Mouse (Mus musculus) olfactory bulb, adult 2 months (tissue): ENCODE results near the gene Zfp106. TPM values are rescaled to one million over a fixed set of nuclear protein-coding genes. Genes with fewer than 3 reads are reported as not detected.

Source experiments
- H3K27ac ChIP-seq: fragments of 200-500 bp; 2 replicates; pipeline ENCODE4 v1.5.1; 2012; ENCODE audit warnings: low read depth, low read length; ENCODE audit not compliant: insufficient read depth
- H3K4me1 ChIP-seq: fragments of 200-500 bp; 2 replicates; pipeline ENCODE4 v1.6.1; 2012; ENCODE audit warnings: low read length; ENCODE audit not compliant: control insufficient read depth, insufficient read depth
- H3K4me3 ChIP-seq: fragments of 200-500 bp; 2 replicates; pipeline ENCODE4 v1.5.1; 2012; ENCODE audit warnings: mild to moderate bottlenecking, low read depth, low read length, moderate library complexity; ENCODE audit not compliant: insufficient read depth
- CTCF ChIP-seq: fragments of 200-500 bp; IDR thresholded peaks from 2 replicates; pipeline ENCODE4 v1.5.1; 2012; ENCODE audit warnings: low read depth, mild to moderate bottlenecking, low read length, moderate library complexity; ENCODE audit not compliant: insufficient read depth
- POLR2A ChIP-seq: fragments of 200-500 bp; IDR thresholded peaks from 2 replicates; pipeline ENCODE4 v1.6.1; 2012; ENCODE audit warnings: mild to moderate bottlenecking, low read depth, low read length, moderate library complexity; ENCODE audit not compliant: insufficient read depth
- WGBS: fragments of 180-500 bp; shearing (Covaris S2); methylation state at CpG from one replicate; pipeline ENCODE4 v1.1.7; 2018; 5-methylcytosine and 5-hydroxymethylcytosine counted together
- polyA plus RNA-seq: library from polyadenylated mRNA; stranded (reverse); fragments of >200 nt; gene quantifications from 2 replicates; pipeline ENCODE4 v1.2.4, GENCODE M21; 2012; ENCODE audit warnings: low replicate concordance; ENCODE audit not compliant: missing spikeins, insufficient read depth, insufficient read length

Gene Zfp106
- polyA plus RNA-seq, 1 experiment: 420 TPM

DNA sequence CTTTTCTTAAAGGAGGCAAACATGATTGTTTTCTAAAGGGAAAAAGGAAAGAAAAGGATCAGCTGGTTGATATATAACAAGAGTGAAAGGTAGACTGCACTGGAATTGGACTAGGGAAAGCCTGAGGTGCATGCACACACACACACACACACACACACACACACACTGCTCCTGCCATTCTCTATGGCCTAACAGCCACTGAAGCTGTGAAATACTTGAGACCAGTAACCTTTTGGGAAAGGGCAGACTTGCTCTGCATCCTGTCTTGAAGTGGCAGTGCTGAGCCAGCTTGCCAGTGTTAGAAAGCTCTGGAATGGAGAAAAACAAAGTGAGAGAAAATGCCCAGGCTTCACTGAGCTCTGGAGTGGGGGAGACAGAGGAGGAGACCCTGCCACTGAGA, 95.6 kb downstream of the Zfp106 start:
- Histone ChIP-seq H3K4me1 (no peaks in the 10 kb centered on the region), H3K27ac (no peak overlapping the region), H3K4me3 (no peak overlapping the region)
- TF ChIP-seq CTCF (no peak), POLR2A (no peak)

DNA sequence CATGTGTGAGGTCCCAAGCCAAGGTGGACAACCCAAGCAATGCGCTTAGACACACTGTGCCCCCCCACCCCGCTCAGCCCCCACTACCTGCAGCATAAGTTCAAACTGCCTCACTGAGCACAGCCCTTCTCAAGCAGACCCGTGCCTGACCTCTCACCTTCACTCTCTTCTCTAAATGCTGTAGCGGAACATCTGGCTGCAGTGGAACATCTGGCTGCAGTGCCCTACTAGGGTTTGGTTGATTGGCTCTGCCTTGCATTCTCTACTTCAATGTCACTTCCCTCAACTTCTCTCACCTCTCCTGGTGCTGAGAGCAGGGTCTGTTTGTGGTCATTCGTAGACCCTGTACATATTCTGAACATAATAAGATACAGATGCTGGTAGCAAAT, 98.3 kb downstream of the Zfp106 start:
- Histone ChIP-seq H3K4me3 (no peak overlapping the region), H3K4me1 (no peaks in the 10 kb centered on the region), H3K27ac (no peak overlapping the region)
- TF ChIP-seq POLR2A (no peak), CTCF (no peak)
- WGBS: 88% methylated on average over 5 of the region's 5 CpGs

DNA sequence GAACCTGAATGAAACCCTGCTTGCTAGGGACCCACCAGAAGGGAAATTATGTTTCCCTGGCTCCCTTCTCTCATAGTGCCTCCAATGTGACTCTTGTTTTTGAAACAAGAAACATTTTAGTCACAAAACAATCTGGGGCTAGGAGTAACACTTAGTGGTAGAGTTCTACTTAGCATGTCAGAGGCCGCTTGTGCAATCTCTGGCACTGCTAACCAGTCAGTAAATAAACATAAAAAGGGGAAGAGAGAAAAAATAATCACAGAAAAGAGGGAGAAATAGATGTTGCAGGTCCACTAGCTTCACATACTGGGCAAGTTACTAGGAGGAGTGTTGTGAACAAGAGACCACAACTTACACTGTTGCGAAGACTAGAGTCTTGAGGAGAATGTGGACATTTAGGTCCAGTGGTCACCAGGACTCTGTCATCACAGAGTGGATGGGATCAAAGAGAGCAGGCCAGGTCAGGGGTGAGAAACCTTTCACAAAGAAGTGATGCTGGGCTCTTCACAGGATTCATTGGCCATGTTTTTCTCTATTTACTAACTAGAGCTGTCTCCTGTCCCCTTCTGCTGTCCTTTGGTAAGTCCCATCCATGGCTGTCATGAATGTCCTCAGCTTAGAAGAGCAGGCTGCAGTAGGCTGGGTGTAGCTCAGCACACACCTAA, 98.8 kb downstream of the Zfp106 start:
- WGBS: 91% methylated on average over 2 of the region's 2 CpGs
- TF ChIP-seq POLR2A (no peak), CTCF (no peak)
- Histone ChIP-seq H3K4me1 (no peaks in the 10 kb centered on the region), H3K4me3 (no peak overlapping the region), H3K27ac (no peak overlapping the region)

DNA sequence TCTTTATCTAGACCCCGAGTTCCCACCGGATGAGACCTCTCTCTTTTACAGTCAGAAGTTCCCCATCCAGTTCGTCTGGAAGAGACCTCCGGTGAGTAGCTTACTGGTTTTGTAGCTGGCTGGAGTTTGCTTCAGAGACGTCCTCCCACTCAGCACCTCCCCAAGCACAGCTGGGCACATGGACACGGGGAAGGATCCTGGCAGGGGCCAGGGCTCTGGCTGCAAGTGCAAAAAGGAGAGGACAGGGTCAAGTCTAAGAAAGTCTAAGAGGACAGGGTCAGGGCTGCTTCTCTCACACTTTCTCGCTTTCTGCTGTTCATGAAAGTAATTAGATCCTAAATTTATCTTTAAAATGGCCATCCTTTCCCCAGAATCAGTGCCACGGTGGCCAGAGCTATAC, 99.6 kb downstream of the Zfp106 start:
- TF ChIP-seq CTCF (no peak), POLR2A (no peak)
- WGBS: 68% methylated on average over 8 of the region's 8 CpGs
- Histone ChIP-seq H3K27ac (no peak overlapping the region), H3K4me1 (no peaks in the 10 kb centered on the region), H3K4me3 (no peak overlapping the region)

DNA sequence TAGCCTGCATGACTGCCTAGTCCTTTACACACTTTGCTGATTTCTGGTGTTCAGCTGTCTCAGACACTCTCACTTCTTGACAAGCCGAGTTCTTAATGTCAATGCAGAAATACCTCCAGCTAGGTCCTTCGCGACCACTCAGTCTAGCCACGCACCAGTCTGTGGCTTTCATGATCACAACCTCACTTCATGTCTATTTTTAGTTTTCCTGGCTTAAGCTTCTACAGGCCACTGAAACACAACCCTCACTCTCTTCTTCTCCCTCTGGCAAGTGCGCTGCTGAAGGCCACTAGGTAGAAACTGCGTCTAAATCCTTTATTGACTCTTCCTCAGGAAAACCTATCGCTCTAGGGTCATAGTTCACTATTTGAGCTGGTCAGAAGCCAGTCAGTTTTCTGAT, 100.3 kb downstream of the Zfp106 start:
- 85% methylated on average over 7 of the region's 7 CpGs for WGBS
- no peak for TF ChIP-seq CTCF
- TF ChIP-seq POLR2A: no peak
- Histone ChIP-seq H3K4me1 (no peaks in the 10 kb centered on the region), H3K4me3 (no peak overlapping the region), H3K27ac (no peak overlapping the region)

DNA sequence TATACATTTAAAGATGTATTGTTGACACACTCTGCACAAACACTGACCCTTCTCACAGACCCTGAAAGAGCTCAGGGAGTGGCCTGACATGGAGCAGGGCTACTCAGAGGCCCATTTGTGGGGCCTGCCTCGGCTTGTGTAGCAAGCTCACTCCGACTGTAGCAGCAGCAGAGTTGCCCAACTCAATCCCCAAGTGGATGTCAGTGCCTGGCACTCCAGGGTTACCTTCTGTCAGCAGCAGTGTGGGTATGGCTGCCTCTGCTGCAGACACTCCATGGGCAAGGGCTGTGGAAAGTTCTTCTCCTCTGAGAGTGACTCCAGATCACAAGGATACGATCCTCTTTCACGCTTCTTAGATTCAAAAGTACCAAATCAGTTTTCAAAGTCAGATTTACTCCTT, 103.4 kb downstream of the Zfp106 start:
- H3K27ac ChIP-seq: no peak overlapping the region
- H3K4me3 ChIP-seq: no peak overlapping the region
- 85% methylated on average over 4 of the region's 4 CpGs for WGBS
- no peak for TF ChIP-seq POLR2A
- TF ChIP-seq CTCF: no peak
- no peaks in the 10 kb centered on the region for H3K4me1 ChIP-seq

Other genes starting within 250 kb of the Zfp106 start
- not detected in 2 replicates for gene Pla2g4f, start 249.7 kb downstream of the Zfp106 start, polyA plus RNA-seq
- 75.0 TPM in 1 of 2 replicates, not detected in the other for gene Vps39, start 210.7 kb downstream of the Zfp106 start, polyA plus RNA-seq
- gene Ganc, start 159.9 kb downstream of the Zfp106 start, polyA plus RNA-seq: 580 TPM in 1 of 2 replicates, not detected in the other
- not detected in 2 replicates for gene Tmem87a, start 159.7 kb downstream of the Zfp106 start, polyA plus RNA-seq
- not detected in 2 replicates for gene Capn3, start 107.8 kb downstream of the Zfp106 start, polyA plus RNA-seq
- not detected in 2 replicates for gene Snap23, start 3.8 kb upstream of the Zfp106 start, polyA plus RNA-seq
- not detected in 2 replicates for gene Haus2, start 45.5 kb upstream of the Zfp106 start, polyA plus RNA-seq
- not detected in 2 replicates for gene Lrrc57, start 45.7 kb upstream of the Zfp106 start, polyA plus RNA-seq
- gene Stard9, start 65.3 kb upstream of the Zfp106 start, polyA plus RNA-seq: not detected in 2 replicates